Mouse (Mus musculus) brown adipose tissue, adult 24 weeks (tissue): Measurements from ENCODE around the gene Rpl36a-ps1. TPM values are rescaled to one million over a fixed set of nuclear protein-coding genes. Genes with fewer than 3 reads are reported as not detected.

Experiments
- H3K27ac ChIP-seq: fragments of 200-500 bp; replicated peaks from 2 replicates; pipeline ENCODE4 v1.5.1; 2012; ENCODE audit warnings: low read depth, mild to moderate bottlenecking, low read length
- H3K4me1 ChIP-seq: fragments of 200-500 bp; 2 replicates; pipeline ENCODE4 v1.6.1; 2012; ENCODE audit warnings: low read length, mixed read lengths; ENCODE audit not compliant: control insufficient read depth, insufficient read depth, insufficient read length
- H3K4me3 ChIP-seq: fragments of 200-500 bp; 2 replicates; pipeline ENCODE4 v1.5.1; 2012; ENCODE audit warnings: low read depth, mild to moderate bottlenecking, low read length, moderate library complexity; ENCODE audit not compliant: insufficient read depth
- polyA plus RNA-seq: library from polyadenylated mRNA; stranded (reverse); fragments of >200 nt; gene quantifications from 2 replicates; pipeline ENCODE4 v1.2.4, GENCODE M21; 2012; ENCODE audit not compliant: missing spikeins, insufficient read depth, insufficient read length

Gene Rpl36a-ps1
- polyA plus RNA-seq, 1 experiment = 13.7 TPM

- no peak overlapping the region for H3K27ac ChIP-seq
- no peak overlapping the region for H3K4me3 ChIP-seq
- no peaks in the 10 kb centered on the region for H3K4me1 ChIP-seq
Measured at GRCm38 (mm10) chr14:98992482-98992881, 1.6 kb downstream of the Rpl36a-ps1 start.

GRCm38 (mm10) chr14:98990636-98991035 lies 3.5 kb downstream of the Rpl36a-ps1 start:
- Histone ChIP-seq H3K4me1 (no peaks in the 10 kb centered on the region), H3K27ac (no peak overlapping the region), H3K4me3 (no peak overlapping the region)

- no peak overlapping the region for H3K27ac ChIP-seq
- H3K4me1 ChIP-seq = no peaks in the 10 kb centered on the region
- H3K4me3 ChIP-seq = no peak overlapping the region
Measured at GRCm38 (mm10) chr14:98989818-98990217, 4.3 kb downstream of the Rpl36a-ps1 start.

DNA sequence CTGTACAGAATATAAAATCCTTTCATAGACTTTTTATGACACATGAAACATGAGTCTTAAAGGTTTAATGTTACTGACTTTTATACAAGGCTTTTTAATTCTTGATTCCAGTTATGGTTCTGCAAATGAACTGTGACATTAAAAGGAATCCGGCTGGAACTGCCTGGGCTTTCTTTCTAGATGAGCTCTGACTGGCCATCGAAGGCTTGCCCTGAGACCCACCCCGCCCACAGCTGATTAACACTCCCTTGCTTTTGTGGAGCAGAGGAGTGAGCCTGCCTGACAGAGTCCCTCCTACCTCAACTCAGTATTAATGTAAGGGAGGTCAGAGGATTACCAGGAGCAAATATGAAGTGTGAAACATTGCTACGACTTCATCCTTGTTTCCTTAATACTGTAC lies 22.2 kb downstream of the Rpl36a-ps1 start:
- Histone ChIP-seq H3K4me3 (no peak overlapping the region), H3K27ac (no peak overlapping the region), H3K4me1 (no peaks in the 10 kb centered on the region)

- Histone ChIP-seq H3K4me1 (no peaks in the 10 kb centered on the region), H3K4me3 (no peak overlapping the region), H3K27ac (no peak overlapping the region)
Measured at GRCm38 (mm10) chr14:98958978-98959658, 35.0 kb downstream of the Rpl36a-ps1 start.

DNA sequence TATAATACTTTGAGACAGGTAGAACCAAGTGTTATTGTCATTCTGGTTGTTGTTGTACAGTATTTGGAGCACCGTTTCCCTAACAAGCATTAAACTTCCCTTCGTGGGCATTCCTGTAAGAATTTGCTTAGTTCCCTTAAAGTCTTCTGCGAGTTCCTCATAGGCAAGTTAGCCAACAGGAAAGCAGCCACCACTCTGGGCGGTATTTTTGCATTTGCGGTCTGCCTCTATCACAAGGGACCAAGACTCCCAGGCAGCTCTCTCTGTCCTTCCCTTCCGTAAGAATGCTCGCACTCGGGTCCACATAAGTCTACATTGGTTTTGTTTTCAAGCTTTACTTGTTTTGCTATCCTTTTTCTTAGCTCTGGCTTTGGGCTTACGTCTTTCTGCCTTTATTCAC lies 37.3 kb downstream of the Rpl36a-ps1 start:
- Histone ChIP-seq H3K4me3 (no peak overlapping the region), H3K27ac (no peak overlapping the region), H3K4me1 (no peaks in the 10 kb centered on the region)

GRCm38 (mm10) chr14:98952441-98952840 lies 41.7 kb downstream of the Rpl36a-ps1 start:
- no peak overlapping the region for H3K27ac ChIP-seq
- no peak overlapping the region for H3K4me3 ChIP-seq
- no peaks in the 10 kb centered on the region for H3K4me1 ChIP-seq

- Histone ChIP-seq H3K4me3 (no peak overlapping the region), H3K4me1 (no peaks in the 10 kb centered on the region), H3K27ac (no peak overlapping the region)
Measured at GRCm38 (mm10) chr14:98951626-98952290, 42.4 kb downstream of the Rpl36a-ps1 start.

Other genes with a start within 250 kb of the Rpl36a-ps1 start
- gene Mzt1, start 51.8 kb upstream of the Rpl36a-ps1 start, polyA plus RNA-seq = 25.5 and 46.7 TPM in 2 replicates
- gene Bora, start 51.9 kb upstream of the Rpl36a-ps1 start, polyA plus RNA-seq = 2.2 TPM in 1 of 2 replicates, not detected in the other
- gene Pibf1, start 105.1 kb upstream of the Rpl36a-ps1 start, polyA plus RNA-seq = 5.1 and 5.6 TPM in 2 replicates
- 9.9 and 15.0 TPM in 2 replicates for gene Dis3, start 105.5 kb upstream of the Rpl36a-ps1 start, polyA plus RNA-seq